Mouse (Mus musculus) cerebellum, adult 2 months (tissue): Measurements from ENCODE around the gene Alg9.

Experiments used
- CTCF ChIP-seq: fragments of 200-500 bp; IDR thresholded peaks from 2 replicates; pipeline ENCODE4 v1.5.1; 2011; ENCODE audit warnings: low read depth, mild to moderate bottlenecking, control low read depth, low read length, moderate library complexity, borderline replicate concordance; ENCODE audit not compliant: insufficient read depth
- POLR2A ChIP-seq: fragments of 200-500 bp; IDR thresholded peaks from 2 replicates; pipeline ENCODE4 v1.6.1; 2011; ENCODE audit warnings: low read length, control low read depth, borderline replicate concordance; ENCODE audit not compliant: insufficient read depth

DNA sequence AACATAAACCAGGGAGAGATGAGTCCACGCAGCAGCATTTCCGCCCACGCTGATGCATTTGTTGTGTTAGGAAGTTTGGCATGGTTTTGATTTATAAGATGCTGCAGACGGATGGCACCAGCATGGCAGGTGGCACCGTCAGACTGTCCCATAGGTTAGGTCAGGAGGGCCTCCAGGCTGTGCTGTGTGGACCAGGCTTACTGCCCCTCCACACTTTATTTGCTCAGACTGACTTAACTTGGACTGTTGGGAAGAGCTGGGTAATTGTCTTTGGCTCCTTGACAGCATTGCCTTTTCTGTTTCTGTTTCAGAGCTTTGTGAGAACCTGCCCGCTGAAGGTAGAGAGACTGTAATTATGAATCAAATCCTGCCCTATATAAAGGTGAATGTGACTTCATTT, 92.2 kb downstream of the Alg9 start:
- TF ChIP-seq CTCF: no peak
- no peak for TF ChIP-seq POLR2A
